Mouse (Mus musculus) neural tube, embryonic 14.5 days (tissue): ENCODE data around the gene Prkag1. TPM values are rescaled to one million over a fixed set of nuclear protein-coding genes. Genes with fewer than 3 reads are reported as not detected.
"Not testable (repeated sequence)": the region's sequence is repeated elsewhere in the genome, so short reads cannot be mapped to it uniquely, and the experiment has no call there.

Experiments used
- ATAC-seq: fragments of 200-750 bp; cut with Nextera tagmentation; 2 replicates; pipeline ENCODE4 v1.8.0; 2017; ENCODE audit warnings: low read depth, mild to moderate bottlenecking, moderate TSS enrichment, moderate library complexity
- H3K27ac ChIP-seq: fragments of 300-500 bp; sonication (generic); 2 replicates; pipeline ENCODE4 v1.5.1; 2014; ENCODE audit warnings: low read depth, mild to moderate bottlenecking, control low read depth, low read length, moderate library complexity, mixed read lengths
- H3K27me3 ChIP-seq: fragments of 300-500 bp; sonication (generic); 2 replicates; pipeline ENCODE4 v1.6.1; 2014; ENCODE audit warnings: low read length; ENCODE audit not compliant: control insufficient read depth, insufficient read depth
- H3K36me3 ChIP-seq: fragments of 300-500 bp; sonication (generic); 2 replicates; pipeline ENCODE4 v1.6.1; 2014; ENCODE audit warnings: low read length, mixed read lengths; ENCODE audit not compliant: control insufficient read depth, insufficient read depth
- H3K4me1 ChIP-seq: fragments of 300-500 bp; sonication (generic); 2 replicates; pipeline ENCODE4 v1.6.1; 2014; ENCODE audit warnings: low read length; ENCODE audit not compliant: control insufficient read depth, insufficient read depth
- H3K4me2 ChIP-seq: fragments of 300-500 bp; sonication (generic); 2 replicates; pipeline ENCODE4 v1.6.1; 2014; ENCODE audit warnings: mild to moderate bottlenecking, low read depth, low read length, control low read depth
- H3K4me3 ChIP-seq: fragments of 300-500 bp; sonication (generic); 2 replicates; pipeline ENCODE4 v1.5.1; 2014; ENCODE audit warnings: low read depth, low read length, control low read depth, mixed read lengths
- H3K9ac ChIP-seq: fragments of 300-500 bp; sonication (generic); replicated peaks from 2 replicates; pipeline ENCODE4 v1.6.1; 2014; ENCODE audit warnings: low read depth, mild to moderate bottlenecking, control low read depth, low read length, mixed read lengths
- H3K9me3 ChIP-seq: fragments of 300-500 bp; sonication (generic); 2 replicates; pipeline ENCODE4 v1.6.1; 2016; ENCODE audit warnings: low read length; ENCODE audit not compliant: control insufficient read depth
- WGBS: fragments of 180-500 bp; shearing (Covaris S2); extraction: QIAGEN DNeasy Blood & Tissue Kit; methylation state at CpG from one replicate; pipeline ENCODE4 v1.1.7; 2014; 5-methylcytosine and 5-hydroxymethylcytosine counted together
- polyA plus RNA-seq: library from polyadenylated mRNA; unstranded; fragments of >200 nt; fragmentation: Nextera tagmentation; extraction: Ambion mirVana; gene quantifications from 2 replicates; pipeline ENCODE4 v1.2.1, GENCODE M21; 2014

Gene Prkag1
- polyA plus RNA-seq, 1 experiment from 2014 or later: 57.7 TPM

DNA sequence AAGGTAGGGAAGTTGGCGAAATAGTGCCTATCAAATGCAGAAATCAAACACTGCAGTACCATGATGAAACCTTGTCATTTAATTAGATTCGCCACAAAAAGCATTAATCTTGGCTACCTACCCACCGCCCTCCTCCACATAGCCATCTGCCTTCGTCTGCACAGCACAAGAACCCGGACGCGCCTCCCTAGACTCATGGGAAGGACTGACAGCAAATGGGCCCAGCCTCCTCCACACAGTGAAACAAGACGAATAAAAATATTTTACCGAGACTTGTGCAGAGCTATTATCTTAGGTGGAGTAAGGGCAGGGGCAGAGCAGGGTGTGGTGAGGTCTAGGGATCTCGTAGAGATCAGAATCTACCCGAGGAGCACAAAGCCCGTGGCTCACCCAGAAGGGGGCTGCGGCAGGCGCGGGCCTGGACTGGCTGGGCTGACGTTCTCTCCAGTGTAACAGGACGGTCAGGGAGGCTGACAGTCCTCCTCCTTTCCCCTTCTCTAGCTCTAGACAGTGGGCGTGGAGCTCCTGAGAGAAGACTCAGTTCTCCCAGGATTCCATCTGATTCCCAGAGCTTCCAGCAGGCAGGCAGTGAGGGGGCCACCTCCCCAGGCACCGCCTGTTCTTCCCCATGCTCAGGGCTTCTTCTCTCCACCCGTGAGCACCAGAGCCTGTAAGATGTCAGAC is 18.4 kb downstream of the Prkag1 start:
- ATAC-seq: no peak
- H3K4me3 ChIP-seq: no peak overlapping the region
- H3K4me1 ChIP-seq: peaks cover 9% of the 10 kb centered on the region
- no peaks in the 10 kb centered on the region for H3K9me3 ChIP-seq
- H3K36me3 ChIP-seq: no peaks in the 10 kb centered on the region; the same call in 1 of the 2 replicates
- H3K4me2 ChIP-seq: no peak overlapping the region
- H3K9ac ChIP-seq: no peak overlapping the region
- WGBS: 88% methylated on average over 20 of the region's 20 CpGs
- peaks cover 19% of the 10 kb centered on the region for H3K27me3 ChIP-seq
- H3K27ac ChIP-seq: no peak overlapping the region

DNA sequence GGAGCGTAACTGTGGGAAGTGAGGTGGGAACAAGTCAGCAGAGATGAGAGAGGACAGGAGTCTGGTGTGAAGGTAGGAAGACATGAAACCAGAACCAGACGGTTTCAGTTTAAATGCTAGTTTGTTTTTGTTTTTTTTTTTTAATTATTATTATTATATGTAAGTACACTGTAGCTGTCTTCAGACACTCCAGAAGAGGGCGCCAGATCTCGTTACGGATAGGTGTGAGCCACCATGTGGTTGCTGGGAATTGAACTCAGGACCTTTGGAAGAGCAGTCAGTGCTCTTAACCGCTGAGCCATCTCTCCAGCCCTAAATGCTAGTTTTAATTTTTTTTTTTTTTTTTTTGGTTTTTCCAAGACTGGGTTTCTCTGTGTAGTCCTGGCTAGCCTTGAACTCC is 21.1 kb downstream of the Prkag1 start:
- WGBS: 78% methylated on average over 6 of the region's 6 CpGs
- H3K9ac ChIP-seq, H3K27ac ChIP-seq, H3K36me3 ChIP-seq, H3K4me3 ChIP-seq, ATAC-seq, H3K4me2 ChIP-seq, H3K9me3 ChIP-seq: not testable (repeated sequence)
- Histone ChIP-seq H3K27me3 (peaks cover 39% of the 10 kb centered on the region), H3K4me1 (peaks cover 24% of the 10 kb centered on the region)

DNA sequence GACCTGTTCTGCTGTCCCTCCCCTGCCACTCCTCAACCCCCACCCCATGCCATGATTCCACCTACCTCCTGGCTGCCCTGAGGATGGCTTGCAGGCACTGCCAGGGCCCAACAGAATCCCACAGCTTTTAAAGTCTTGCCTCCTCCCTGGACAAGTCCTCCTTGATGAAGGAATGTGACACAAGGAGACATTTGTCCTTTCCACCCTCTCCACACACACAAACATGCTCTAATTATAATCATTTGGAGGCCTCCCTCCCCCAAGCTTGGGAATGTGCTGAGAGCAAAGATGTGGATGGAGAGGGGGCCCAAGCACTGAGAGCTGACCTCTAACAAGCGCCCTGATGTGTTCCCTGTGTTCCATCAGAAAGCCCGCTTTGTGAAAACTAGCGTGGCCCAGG is 21.9 kb downstream of the Prkag1 start, which contains the start of gene Ddn:
Gene Ddn (minus strand): TSS at position 101 of the 400 bp plus-strand sequence.
- H3K27ac ChIP-seq: no peak within 1 kb of the TSS

DNA sequence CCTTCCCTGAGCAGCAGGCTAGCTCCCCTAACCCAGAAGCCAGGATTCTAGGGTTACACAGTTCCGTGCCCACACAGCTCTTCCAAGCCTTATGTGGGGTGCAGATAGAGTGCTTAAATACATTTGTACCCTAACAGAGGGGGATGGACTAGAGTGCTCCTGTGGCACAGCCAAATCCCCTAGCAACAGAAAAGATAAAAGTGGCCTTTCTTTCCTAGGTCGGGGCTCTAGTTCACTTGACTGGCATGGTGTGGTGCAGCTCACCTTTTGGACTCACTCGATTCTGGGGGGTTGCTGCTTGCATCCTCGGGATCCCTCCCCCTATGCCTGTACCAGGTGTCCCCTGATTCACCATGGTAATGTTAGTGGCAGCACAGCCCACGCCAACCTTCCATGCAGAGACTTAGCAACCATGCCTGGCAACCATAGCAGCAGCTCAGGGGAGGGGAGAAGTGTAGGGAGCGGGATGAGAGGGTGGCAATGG is 22.6 kb downstream of the Prkag1 start:
- 0 out of 2 replicates have a peak, but pooled peaks have one; percentile 23 for ATAC-seq
- 0 out of 2 replicates have a peak overlapping the region, but pooled peaks have one; percentile 37 for H3K9ac ChIP-seq
- no peaks in the 10 kb centered on the region for H3K36me3 ChIP-seq
- no peaks in the 10 kb centered on the region for H3K9me3 ChIP-seq
- peak overlapping the region; percentile 71 for H3K4me2 ChIP-seq
- peaks cover 27% of the 10 kb centered on the region for H3K4me1 ChIP-seq
- H3K27me3 ChIP-seq: peaks cover 48% of the 10 kb centered on the region
- H3K4me3 ChIP-seq: peak overlapping the region; percentile 46; the same call in 1 of the 2 replicates
- H3K27ac ChIP-seq: no peak overlapping the region
- WGBS: 5% methylated on average over 6 of the region's 6 CpGs

More for the DNA sequence above, 21.9 kb downstream of the Prkag1 start, which contains the start of gene Ddn:
- peak within 1 kb of the TSS; percentile 71 for H3K4me2 ChIP-seq
- no peaks in the 10 kb centered on the region for H3K9me3 ChIP-seq
- H3K4me3 ChIP-seq: peak within 1 kb of the TSS; percentile 46
- no peaks in the 10 kb centered on the region; the same call in 1 of the 2 replicates for H3K36me3 ChIP-seq
- WGBS: 44% methylated on average over 3 of the region's 3 CpGs
- peaks cover 47% of the 10 kb centered on the region for H3K27me3 ChIP-seq
- H3K4me1 ChIP-seq: peaks cover 27% of the 10 kb centered on the region
- H3K9ac ChIP-seq: 0 out of 2 replicates have a peak within 1 kb of the TSS, but pooled peaks have one; percentile 37
- no peak for ATAC-seq

DNA sequence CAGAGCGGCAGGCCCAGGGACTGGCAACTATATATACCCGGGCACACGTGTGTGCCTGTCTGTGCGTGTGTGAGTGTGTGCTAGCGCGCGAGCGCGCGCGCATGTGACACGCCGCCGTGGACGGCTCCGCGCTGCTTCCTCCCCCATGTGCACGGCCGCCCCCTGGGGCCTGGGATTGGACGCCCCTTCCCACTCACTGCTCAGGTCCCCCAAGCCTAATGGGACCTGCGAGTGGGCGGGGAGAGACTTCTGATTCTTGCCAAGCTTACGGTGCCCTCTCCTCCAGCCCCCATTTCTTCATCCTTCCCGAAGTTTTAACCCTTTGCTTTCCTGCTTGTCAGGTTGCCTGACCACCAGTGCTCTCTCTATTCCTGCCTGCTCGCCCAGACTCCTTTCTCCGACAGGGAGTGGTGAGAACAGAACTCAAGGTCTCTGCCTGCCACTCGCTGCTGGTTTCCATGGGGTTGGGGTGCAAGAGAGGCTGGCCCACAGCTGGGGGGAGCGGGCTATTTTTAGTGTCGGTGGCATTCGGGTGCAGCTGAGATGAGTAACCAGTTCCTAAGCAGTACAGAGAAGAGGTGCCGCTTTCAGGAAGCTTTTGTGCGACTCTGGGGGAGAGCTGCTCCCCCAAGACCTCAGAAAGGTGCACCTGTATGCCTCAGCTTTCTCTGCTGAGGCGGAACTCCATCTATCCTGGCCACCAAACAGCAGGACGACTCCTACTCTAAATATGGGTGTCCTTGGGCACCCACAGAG is 23.2 kb downstream of the Prkag1 start:
- peak overlapping the region; percentile 71 for H3K4me2 ChIP-seq
- H3K36me3 ChIP-seq: no peaks in the 10 kb centered on the region
- under 1% methylated on average over 34 of the region's 34 CpGs for WGBS
- no peak overlapping the region for H3K27ac ChIP-seq
- no peaks in the 10 kb centered on the region for H3K9me3 ChIP-seq
- H3K9ac ChIP-seq: peak overlapping the region; percentile 37
- peak overlapping the region; percentile 46 for H3K4me3 ChIP-seq
- peaks cover 27% of the 10 kb centered on the region for H3K4me1 ChIP-seq
- peaks cover 50% of the 10 kb centered on the region for H3K27me3 ChIP-seq
- peak; percentile 26 for ATAC-seq

- H3K9ac ChIP-seq: 0 out of 2 replicates have a peak overlapping the region, but pooled peaks have one; percentile 37
- WGBS: 1% methylated on average over 58 of the region's 58 CpGs
- H3K4me2 ChIP-seq: peak overlapping the region; percentile 71
- no peak overlapping the region for H3K27ac ChIP-seq
- H3K4me3 ChIP-seq: peak overlapping the region; percentile 46
- no peak for ATAC-seq
- peaks cover 56% of the 10 kb centered on the region for H3K27me3 ChIP-seq
- H3K4me1 ChIP-seq: peaks cover 27% of the 10 kb centered on the region
- no peaks in the 10 kb centered on the region for H3K36me3 ChIP-seq
- H3K9me3 ChIP-seq: no peaks in the 10 kb centered on the region
Observed at GRCm38 (mm10) chr15:98806809-98807770, 24.2 kb downstream of the Prkag1 start.

GRCm38 (mm10) chr15:98806071-98806808 is 25.1 kb downstream of the Prkag1 start:
- peaks cover 27% of the 10 kb centered on the region for H3K4me1 ChIP-seq
- no peaks in the 10 kb centered on the region for H3K36me3 ChIP-seq
- peaks cover 61% of the 10 kb centered on the region for H3K27me3 ChIP-seq
- peak overlapping the region; percentile 67; the same call in 1 of the 2 replicates for H3K4me2 ChIP-seq
- no peak for ATAC-seq
- 5% methylated on average over 30 of the region's 30 CpGs for WGBS
- no peaks in the 10 kb centered on the region for H3K9me3 ChIP-seq
- H3K27ac ChIP-seq: no peak overlapping the region
- peak overlapping the region; percentile 39; the same call in 1 of the 2 replicates for H3K4me3 ChIP-seq
- H3K9ac ChIP-seq: no peak overlapping the region; the same call in 1 of the 2 replicates
